Mouse (Mus musculus) adrenal gland, postnatal 25 days (tissue): ENCODE results near the gene Klf4. TPM values are rescaled to one million over a fixed set of nuclear protein-coding genes. Genes with fewer than 3 reads are reported as not detected.

Experiments
- DNase-seq: peaks from one replicate; pipeline ENCODE4 v3.0.0; 2021; ENCODE audit warnings: mixed read lengths
- total RNA-seq: library from RNA; stranded (reverse); gene quantifications from 2 replicates; pipeline ENCODE4 v1.2.3, GENCODE M21; 2021

Klf4 gene
- total RNA-seq, 1 experiment from 2014 or later = 6.7 TPM

- DNase-seq = no peak
These were observed 8.3 kb downstream of the Klf4 start for GRCm38 (mm10) chr4:55523921-55524320.

- DNase-seq = no peak
These were observed 14.8 kb downstream of the Klf4 start for GRCm38 (mm10) chr4:55517438-55517837.

- DNase-seq = no peak
These were observed 16.2 kb downstream of the Klf4 start for GRCm38 (mm10) chr4:55516048-55516447.

GRCm38 (mm10) chr4:55514733-55515176 lies 17.5 kb downstream of the Klf4 start:
- peak; percentile 84 for DNase-seq

- DNase-seq = no peak
These were observed 18.5 kb downstream of the Klf4 start for GRCm38 (mm10) chr4:55513615-55514279.

GRCm38 (mm10) chr4:55511389-55511788 lies 20.9 kb downstream of the Klf4 start:
- no peak for DNase-seq

- no peak for DNase-seq
These were observed 23.6 kb downstream of the Klf4 start for GRCm38 (mm10) chr4:55508712-55509111.

GRCm38 (mm10) chr4:55498621-55499020 lies 33.6 kb downstream of the Klf4 start:
- no peak for DNase-seq

GRCm38 (mm10) chr4:55496416-55496815 lies 35.9 kb downstream of the Klf4 start:
- DNase-seq = no peak

GRCm38 (mm10) chr4:55493261-55493660 lies 39.0 kb downstream of the Klf4 start:
- no peak for DNase-seq

GRCm38 (mm10) chr4:55489328-55489727 lies 42.9 kb downstream of the Klf4 start:
- no peak for DNase-seq

GRCm38 (mm10) chr4:55488604-55489003 lies 43.7 kb downstream of the Klf4 start:
- no peak for DNase-seq

GRCm38 (mm10) chr4:55480322-55480767 lies 51.9 kb downstream of the Klf4 start:
- DNase-seq = peak; percentile 78

GRCm38 (mm10) chr4:55478333-55478732 lies 53.9 kb downstream of the Klf4 start:
- no peak for DNase-seq

- peak; percentile 25 for DNase-seq
These were observed 54.3 kb downstream of the Klf4 start for GRCm38 (mm10) chr4:55477933-55478332.

GRCm38 (mm10) chr4:55477210-55477759 lies 55.0 kb downstream of the Klf4 start:
- DNase-seq = no peak

Other genes starting within 250 kb of the Klf4 start
- gene Rad23b, start 182.4 kb downstream of the Klf4 start, total RNA-seq = 123 and 152 TPM in 2 replicates